Mouse (Mus musculus) lung, adult 18-20 months (tissue): ENCODE measurements at regions not wholly inside any gene's neighbourhood (a gene's known extent, or its start where the extent isn't known, plus 50 kb on each side); places are given as distances from the start of the nearest gene placed in this dataset.

Experiments
- DNase-seq, 2 experiments: peaks; one replicate each; pipeline ENCODE4 v3.0.0; 2022; ENCODE audit warnings: mixed read lengths in 2 of 2

GRCm38 (mm10) chr5:37895441-37896336, 71.3 kb upstream of the Msx1 start:
- DNase-seq = no peak

GRCm38 (mm10) chr5:37893639-37894550, 69.5 kb upstream of the Msx1 start:
- no peak for DNase-seq

GRCm38 (mm10) chr5:37890641-37891040, 66.3 kb upstream of the Msx1 start:
- peak; percentile 14 to 33 for DNase-seq

GRCm38 (mm10) chr5:37879668-37880380, 55.4 kb upstream of the Msx1 start:
- no peak for DNase-seq

- no peak for DNase-seq
These were observed 51.9 kb upstream of the Msx1 start for GRCm38 (mm10) chr5:37876240-37876639.

GRCm38 (mm10) chr5:37875452-37875851, 51.1 kb upstream of the Msx1 start:
- DNase-seq = no peak

GRCm38 (mm10) chr5:37874784-37875281, 50.5 kb upstream of the Msx1 start:
- peak in 1 of 2 experiments; percentile 7 for DNase-seq
